Mouse (Mus musculus): Measurements from ENCODE around the gene Atxn1.

The Atxn1 gene

DNA sequence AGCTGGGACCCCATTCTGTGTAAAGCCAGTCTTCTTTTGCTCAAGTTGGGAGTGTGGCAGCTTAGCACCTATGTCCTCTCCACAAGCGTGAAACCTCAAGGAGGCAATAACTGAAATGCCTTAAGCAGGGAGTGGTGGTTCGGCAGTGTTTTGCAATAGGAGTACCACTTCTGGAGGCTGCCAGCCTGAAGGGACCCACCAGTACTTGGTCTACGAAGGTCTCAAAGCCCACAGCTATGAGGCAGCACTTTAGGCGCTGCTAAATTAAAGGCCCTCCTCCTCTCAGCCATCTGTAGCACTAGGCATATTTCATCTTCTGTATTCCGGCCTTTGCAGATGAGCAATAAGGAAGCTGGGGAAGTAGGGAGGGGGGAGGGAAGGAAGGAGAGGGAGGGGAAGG, 35.1 kb downstream of the Atxn1 start:
- no peak for DNase-seq (ENCODE audit: low spot score)

DNA sequence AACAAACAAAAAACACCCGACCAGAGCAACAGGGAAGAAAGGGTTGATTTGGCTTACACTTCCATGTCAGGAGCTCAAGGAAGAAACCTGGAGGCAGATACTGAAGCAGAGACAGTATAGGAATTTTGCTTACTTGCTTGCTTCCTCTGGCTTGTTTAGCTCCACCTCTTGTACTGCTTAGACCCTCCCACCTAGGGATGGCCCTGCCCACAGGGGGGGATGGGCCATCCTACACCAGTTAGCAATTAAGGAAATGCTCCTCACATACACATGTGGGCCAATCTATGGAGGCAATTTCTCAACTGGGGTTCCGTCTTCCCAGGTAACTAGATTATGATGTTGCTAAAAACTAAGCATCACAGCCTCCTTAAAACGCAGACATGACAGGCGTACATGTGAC, 39.5 kb downstream of the Atxn1 start:
- no peak for DNase-seq (ENCODE audit: low spot score)

DNA sequence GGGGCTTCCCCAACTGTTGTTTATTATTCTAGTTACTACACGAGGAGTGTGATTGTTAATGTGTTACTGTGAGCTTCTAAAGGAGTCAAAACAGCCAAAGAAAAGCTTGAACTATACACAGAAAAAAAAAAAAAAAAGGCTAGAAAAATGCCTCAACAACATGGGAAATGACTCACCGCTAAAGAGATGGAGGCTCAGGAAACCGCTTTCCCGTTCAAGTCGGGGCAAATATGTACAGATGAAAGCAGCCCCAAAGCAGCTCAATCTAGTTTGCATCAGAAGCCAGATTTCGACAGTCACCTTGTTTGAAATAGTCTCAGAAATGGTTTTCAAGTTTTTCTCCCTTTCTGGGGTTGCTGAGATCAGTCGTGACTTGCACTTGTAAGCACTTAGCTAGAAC, 40.3 kb downstream of the Atxn1 start:
- no peak for DNase-seq (ENCODE audit: low spot score)

DNA sequence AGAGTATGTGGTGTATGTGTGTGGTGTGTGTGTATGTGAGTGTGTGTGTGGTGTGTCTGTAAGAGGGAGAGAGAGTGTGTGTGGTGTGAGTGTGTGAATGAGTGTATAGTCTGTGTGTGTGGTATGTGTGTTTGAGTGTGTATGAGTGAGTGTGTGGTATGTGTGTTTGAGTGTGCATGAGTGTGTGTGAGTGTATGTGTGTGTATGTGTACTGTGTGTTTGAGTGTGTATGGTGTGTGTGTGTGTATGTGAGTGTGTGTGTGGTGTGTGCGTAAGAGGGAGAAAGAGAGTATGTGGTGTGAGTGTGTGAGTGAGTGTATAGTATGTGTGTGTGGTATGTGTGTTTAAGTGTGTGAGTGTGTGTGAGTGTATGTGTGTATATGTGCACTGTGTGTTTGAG, 41.7 kb downstream of the Atxn1 start:
- DNase-seq (ENCODE audit: low spot score): no peak

DNA sequence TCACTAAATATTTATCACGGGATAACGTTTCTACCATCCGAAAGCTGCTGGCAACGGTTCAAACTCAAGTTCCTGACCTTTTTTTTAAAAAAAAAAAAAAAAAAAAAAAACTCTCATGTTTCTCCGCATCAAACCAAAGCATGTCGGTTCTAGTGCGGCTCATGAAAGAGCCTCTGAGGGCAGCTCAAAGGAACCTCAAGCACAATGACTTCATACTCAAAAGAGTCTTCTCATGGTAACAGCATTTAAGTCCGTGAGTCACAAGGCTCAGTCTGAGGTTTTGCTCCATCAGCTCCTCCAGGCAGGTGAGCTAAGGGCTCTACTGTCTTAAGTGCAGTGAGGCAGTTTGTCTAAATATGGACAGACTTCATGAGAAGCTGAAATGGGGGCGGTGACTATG, 42.3 kb downstream of the Atxn1 start:
- no peak for DNase-seq (ENCODE audit: low spot score)

DNA sequence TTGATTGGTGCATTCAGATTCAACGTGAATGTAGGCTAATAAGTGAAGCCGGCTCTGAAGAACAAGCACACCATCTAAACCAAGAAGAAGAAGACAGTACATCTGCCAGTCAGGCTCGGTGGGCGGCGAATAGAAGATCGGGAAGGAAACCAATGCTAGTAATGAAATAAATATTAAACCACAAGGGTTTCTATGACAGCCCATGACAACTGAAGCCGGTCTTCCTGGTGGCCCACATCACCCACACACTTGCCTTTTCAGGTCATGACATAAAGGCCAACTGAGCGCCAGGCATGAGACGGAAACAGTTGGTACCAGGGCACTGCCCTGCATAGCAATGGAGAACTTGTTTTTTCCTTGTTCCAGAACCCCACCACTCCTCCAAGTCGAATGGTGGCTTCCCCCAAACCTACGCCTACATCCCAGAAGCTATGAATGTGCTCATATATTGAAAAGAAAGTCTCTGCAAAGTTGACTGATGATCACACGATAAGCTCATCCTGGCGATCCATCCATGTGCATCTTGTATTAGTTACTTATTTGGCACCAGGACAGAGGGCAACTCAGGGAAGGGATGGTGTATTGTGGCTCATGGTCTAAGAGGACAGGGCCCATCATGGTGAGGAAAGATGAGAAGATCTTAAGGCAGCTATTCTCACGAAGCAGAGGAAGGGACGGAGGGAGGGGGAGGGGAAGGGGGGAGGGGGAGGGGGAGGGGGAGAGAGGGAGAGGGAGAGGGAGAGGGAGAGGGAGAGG, 45.7 kb downstream of the Atxn1 start:
- DNase-seq (ENCODE audit: low spot score): no peak

DNA sequence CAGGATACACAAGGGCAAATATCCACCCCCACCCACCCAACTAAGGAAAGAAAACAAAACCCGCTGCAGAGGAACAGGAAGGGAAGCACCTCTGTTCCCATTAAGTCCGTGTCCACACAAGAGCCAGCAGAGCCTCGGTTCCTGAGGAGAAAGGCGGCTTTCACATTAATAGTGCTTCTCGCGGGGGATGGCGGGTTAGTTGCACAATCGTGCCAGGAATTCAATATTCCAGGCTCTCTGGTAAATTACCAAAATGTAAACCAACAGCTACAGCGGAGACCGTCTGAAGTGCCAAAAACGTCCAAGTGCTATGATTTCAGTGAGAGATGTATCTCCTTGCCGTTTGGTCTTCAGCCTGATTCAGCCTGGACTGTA, 46.8 kb downstream of the Atxn1 start:
- no peak for DNase-seq (ENCODE audit: low spot score)

DNA sequence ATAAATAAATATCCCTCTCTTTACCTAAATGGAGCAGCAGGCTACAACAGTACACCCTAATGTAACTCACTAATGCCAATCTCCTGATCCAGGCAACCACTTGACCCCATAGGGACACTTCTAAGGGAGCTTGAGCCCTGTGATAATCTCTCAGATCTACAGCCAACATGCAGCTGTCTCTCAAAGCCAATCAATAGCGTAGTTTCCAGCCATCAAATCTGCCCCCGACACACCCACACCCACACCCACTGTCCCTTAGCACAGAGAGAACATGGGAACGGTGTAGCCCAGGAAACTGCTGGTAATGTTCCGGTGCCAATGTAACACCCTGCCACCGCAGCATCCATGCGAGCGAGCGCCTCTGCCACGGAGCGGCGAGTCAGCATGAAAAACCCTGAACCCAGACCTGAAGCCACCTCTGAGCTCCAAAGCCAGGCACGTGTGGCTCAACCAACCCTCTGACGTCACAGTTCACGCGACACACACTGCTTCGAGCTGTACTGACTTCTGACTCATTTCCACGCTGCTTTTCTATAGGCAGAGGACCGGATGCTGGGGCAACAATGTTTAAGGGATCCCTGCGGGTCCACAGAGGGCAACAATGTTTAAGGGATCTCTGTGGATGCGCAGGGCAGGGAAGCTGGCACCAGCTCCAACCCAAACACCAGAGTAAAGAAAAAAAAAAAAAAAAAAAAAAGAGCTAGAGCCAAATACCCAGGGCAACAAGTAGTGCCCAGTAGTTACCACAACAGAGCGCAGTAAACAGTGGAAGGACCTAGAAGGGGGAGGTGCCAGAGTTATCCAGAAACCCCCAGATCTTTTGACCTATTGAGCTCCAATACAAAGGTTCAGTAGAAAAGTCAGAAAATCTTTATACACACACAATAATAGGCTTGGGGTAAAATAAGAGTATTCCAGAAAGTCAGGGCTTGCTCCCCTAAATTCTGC, 47.5 kb downstream of the Atxn1 start:
- no peak for DNase-seq (ENCODE audit: low spot score)

DNA sequence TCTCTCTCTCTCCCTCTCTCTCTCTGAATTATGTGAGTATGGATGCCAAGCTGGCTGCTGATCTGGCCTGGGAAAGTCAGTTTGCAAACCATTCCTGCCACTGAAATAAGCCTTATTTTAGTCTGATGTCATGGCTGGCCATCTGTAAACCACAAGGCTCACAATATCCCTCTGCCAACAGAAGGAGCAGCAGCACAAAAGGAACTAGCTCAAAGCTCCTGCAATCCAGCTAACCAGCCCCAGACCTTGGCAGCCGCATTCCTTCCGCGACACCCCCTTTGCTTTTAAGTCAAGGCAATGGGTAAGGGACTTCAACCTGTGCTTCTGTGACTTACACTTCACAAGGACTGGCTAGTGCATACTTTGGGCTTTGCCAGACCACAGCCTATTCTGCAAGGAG, 48.9 kb downstream of the Atxn1 start:
- DNase-seq (ENCODE audit: low spot score): no peak

DNA sequence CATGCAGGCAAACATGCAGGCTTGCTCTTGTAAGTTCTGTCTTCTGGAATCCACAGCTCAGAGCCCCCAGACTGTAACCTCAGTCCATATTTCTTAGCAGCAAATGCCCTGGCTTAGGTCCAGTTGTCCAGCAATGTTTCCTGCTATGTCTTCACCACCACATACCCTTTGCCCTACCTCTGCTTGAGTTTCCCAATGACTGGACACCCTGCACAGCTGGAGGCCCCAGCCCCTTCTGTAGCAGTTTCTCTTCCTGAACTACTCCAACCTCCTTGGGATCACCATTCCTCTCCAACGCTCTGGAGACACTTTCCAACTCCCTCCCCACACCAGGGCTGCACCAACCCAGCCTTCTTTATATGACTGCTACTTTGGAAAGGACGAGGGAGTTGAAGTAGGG, 49.8 kb downstream of the Atxn1 start:
- DNase-seq (ENCODE audit: low spot score): no peak

DNA sequence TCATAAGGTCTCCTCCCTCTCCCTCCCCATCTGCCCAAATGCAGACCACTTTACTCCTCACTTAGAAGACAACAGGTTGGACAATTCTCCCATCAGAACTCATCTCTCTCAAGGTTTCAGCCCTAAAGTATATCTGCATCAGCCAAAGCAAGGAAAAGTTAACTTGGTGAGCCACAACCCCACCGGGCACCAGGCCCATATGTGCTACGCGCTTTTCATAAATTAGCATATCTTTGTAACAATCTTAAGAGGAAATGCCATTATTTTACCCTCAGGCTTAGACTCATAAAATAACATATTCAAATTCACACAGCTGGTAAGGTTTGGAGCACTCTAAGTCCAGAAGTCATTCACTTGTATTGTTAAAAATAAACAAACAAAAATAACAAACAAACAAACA, 50.7 kb downstream of the Atxn1 start:
- DNase-seq (ENCODE audit: low spot score): no peak

DNA sequence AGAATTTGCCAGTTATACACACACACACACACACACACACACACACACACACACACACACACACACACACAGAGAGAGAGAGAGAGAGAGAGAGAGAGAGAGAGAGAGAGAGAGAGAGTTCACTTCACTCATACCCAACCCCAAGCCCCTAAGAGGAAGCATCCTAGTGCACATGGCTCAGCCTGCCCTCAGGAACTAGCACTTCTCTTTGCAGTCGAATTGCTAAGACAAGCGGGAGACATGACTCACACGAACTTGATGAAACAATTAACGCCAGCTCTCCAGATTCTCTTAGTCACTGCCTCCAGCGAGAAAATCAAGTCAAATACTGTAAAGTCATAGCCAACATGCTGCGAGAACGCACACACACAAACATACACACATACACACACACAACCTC, 53.0 kb downstream of the Atxn1 start:
- DNase-seq (ENCODE audit: low spot score): no peak

DNA sequence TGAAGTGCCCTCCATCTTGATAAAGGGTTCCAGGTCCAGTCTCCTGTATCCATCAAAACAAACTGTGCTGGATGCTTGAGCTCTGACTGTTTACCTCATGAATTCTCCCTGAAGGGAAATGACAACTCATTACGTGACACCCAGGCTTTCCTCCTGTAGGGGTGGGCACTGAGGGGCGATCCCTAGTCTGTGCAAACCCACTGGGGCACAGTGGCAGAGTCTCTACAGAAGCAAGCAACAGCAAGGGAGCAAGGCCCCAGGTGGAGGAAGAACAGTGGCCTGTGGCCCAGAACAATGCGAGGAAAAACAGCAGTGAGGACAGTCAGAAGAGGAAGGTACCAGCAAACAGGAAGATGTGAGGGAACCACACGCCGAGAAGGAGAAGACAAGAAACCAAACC, 53.7 kb downstream of the Atxn1 start:
- DNase-seq (ENCODE audit: low spot score): no peak

DNA sequence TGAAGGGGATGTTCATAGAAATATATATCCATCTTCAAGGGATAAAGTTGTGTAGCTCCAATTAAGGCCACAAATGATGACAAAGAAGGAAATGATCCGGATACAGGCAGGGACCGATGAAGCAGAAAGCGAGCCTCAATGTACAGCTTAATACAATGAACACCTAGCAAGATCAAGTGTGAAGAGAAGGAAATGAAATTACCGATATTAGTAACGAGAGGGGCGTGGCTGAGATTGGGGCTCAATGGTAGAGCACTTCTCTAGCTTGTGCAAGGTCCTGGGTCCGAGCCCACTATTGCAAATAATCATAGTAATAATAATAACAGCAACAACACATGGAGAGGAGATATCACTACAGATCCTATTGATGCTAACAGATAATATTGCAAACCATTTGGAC, 54.5 kb downstream of the Atxn1 start:
- DNase-seq (ENCODE audit: low spot score): no peak

DNA sequence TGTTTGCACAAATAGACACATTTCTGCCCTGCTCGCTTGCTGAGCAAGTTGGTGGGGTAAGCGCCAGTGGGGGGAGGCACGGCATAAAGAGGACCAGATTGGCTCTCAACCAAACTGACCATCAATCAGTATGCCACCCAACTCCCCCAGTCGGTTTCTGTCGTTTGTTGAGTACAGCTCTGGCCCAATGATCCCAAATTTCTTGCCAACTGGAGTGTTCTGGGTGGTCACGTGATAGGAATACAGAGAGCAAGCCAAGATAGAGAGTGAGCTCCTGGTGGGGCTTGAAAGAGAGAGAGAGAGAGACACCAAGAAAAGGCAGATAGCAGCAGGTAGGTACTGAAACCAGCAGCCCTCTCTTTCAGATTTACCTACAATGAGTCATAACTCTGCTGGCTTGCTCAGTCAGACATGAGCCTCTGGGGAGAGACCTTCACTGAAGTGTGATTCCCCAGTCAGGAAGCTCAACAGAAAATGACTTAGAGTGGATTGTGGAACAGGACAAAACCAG, 57.6 kb downstream of the Atxn1 start:
- DNase-seq (ENCODE audit: low spot score): no peak

DNA sequence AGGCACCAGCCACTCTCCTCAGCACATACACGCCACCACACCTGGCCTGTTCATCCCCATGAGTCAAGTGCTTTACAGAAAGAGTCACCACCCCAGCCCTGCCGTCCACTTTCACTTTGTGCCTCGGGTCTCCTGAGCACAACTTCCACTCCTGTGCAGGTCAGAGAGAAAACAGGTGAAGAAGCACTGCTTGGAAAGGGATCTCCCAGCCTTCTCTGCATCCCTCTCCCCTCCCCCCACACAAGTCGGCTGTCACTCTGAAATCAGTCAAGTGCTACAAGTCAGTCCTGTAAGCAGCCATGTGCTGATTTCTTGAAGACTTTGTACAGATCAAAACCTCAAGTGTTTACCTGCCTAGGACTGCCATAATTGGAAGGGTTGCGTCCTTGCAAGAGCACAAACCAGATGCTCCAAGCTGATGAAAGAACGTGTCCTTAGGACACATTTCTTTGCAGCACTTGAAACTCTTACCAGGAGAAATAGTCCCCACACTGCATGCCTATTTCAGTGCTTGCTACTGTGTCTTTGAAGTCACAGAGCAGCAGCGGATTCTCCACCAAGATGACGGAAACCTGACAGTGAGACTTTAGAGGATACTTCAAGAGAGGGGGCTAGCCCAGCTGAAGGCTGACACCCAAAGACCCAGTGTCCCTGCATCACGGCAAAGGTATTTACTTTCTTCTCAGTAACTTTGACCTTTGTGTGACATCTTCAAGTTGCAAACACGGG, 58.2 kb downstream of the Atxn1 start:
- DNase-seq (ENCODE audit: low spot score): peak; percentile 23

DNA sequence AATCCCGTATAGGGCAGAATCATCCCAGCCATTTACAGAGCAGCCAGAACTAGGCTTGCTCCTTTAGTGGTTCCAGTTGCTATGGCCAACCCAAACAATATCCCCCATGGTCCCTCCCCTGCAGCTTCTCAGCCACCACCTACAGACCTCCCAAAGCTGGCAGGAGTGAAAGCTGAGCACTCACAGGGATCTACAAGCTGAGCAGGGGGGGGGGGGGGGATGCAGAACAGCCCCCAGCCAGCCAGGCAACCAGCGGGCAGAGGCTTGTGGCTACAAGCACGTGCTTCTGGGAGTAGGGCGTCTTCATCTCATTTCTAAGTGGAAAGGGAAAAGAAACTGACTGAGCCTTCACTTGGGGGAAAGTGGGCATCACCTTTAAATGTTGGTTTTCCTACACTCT, 59.9 kb downstream of the Atxn1 start:
- DNase-seq (ENCODE audit: low spot score): no peak

DNA sequence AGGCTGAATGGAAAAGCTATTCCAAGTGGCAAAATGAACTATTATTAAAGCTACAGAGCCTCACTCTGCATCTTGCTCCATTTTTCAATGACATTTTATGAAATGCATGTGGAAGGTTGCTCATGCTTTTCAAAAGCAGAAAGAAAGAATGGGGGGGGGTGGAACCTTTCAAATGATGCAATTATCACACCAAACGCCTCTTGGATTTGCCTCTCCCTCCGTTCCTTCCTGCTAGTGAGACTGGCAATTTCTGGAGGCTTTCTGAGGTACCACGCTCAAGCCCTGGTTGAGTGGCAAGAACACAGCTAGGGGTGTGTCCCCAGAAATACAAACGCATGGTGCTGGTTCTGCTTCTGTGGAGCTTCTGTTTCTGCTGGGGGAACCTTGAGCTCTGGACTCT, 60.4 kb downstream of the Atxn1 start:
- no peak for DNase-seq (ENCODE audit: low spot score)

DNA sequence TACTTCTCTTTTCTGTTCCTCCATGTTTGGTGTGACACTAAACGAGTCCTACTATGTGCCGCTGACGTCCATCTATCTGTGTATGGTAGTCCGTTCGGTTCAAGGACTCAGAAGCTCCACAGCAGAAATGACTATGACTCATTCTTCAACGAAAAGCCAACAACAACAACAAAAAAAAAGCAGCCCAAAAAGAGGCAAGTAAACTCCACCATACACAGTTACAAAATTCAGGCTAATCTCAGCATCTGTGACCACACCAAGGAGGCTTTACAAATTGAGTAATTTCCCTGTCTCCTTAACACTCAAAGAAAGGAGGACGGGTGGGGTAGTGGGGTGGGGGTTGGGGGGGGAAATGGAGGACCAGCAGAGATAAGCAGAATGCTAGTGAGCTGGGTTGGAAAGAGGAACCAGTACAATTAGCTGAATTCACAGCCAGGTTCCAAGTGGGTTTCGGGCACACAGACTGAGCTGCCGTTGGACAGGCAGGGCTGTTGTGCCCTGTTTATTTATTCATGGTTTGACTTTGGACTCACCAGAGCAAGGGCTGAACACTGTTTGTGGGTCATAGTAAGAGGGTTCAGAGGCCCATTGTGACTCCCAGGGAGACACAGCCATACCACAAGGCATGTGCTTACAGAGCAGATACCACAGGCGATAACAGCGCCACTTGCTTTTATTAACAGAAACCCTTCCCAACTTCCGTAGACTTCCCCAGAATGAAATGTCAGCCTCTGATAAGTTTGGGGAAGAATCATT, 61.1 kb downstream of the Atxn1 start:
- DNase-seq (ENCODE audit: low spot score): no peak

DNA sequence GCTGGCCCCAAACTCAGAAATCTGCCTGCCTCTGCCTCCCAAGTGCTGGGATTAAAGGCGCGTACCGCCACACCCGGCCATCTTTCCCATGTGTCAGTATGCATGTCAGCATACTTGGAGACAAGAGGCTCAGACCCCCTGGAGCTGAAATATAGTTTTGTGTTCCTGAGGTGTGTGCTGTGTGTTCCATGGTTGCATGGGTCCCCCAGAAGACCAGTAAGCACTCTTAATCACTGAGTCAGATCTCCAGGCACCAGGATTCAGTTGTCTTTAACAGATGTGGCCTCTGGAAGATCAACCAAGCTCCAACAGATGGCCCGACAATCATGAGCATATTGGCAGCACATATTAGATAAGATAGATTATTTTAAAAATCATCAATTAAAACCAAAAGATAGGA, 62.4 kb downstream of the Atxn1 start:
- no peak for DNase-seq (ENCODE audit: low spot score)

DNA sequence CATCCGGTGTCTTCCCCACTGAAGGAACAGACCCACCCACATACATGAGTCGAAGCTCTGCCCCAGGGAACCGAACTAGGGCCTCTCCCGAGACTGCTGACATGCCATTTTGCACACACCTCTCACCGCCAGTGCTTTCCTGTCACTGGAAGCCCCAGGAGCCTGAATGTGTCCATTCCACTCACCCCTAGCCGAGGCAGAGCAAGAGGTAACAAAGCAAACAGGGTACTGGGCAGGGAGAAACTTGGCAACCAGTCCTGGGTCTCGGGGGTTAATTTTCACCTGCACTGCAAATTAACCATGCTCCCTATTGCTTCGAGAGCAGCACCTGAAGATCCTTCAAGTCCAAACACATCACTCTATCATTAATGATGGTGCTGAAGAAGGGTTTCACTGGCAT, 64.0 kb downstream of the Atxn1 start:
- DNase-seq (ENCODE audit: low spot score): no peak

DNA sequence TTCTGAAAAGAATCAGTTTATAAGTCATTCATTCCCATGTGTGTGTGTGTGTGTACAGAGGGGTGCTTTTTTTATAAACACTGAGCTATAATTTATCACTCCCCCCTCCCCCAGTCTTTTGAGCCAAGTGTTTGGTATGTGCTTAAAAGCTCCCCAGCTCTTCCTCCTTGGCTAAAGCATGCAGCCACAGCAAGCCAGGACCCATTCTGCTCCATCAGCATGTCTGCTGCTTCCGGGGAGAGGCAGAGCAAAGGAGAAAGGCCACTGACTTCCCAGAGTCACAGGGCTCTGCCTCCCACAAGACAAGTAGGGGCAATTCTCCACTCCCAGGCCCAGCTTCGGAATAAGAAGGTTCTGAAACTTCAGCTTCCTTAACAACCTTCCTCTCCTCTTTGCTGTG, 67.2 kb downstream of the Atxn1 start:
- peak; percentile 47 for DNase-seq (ENCODE audit: low spot score)

Data from urinary bladder, postnatal 25 days (tissue).